ENCODE assay signal across 26 mouse cellular contexts in the genomic region with DNA sequence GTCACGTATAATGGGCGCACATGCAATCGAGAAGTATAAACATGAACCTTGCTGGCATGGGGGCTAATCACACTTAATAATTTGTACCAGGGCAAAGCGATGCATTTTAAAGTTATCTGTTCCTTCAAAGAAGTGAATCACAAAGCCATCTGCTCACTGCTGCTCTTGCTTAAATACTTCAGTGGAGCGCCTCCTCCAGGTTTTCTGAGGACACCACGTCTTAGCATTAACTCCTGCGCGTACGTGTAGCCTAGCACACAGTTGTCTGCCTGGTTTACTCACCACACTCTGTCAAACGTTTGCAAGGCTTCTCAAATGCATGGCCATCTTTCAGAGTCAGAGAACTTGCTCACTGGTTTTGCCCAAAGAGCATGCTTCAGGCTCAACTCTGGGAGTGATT.
"Had no signal": no experiment of that assay in that cellular context is flagged by ENCODE, and none has a peak within 500 bp of the region (broad histone marks: within the 10 kb centered on the region; RNA-seq: fewer than 3 reads in every experiment).

No protein-coding gene starts in this region.

- ATAC-seq: inflammation-experienced regulatory T-cells, adult 6 months; intestine, embryonic 16.5 days; liver, embryonic 12.5 days; midbrain, embryonic 13.5 days; midbrain, embryonic 16.5 days had no signal

- H3K27me3 ChIP-seq: limb, embryonic 13.5 days; liver, embryonic 12.5 days; liver, embryonic 15.5 days; lung, embryonic 15.5 days; midbrain, embryonic 13.5 days; neural tube, embryonic 13.5 days; stomach, embryonic 15.5 days had no signal

- H3K27ac ChIP-seq: limb, embryonic 10.5 days; limb, embryonic 13.5 days; liver, embryonic 12.5 days; liver, embryonic 15.5 days; lung, embryonic 15.5 days; midbrain, embryonic 10.5 days; midbrain, embryonic 13.5 days; neural tube, embryonic 13.5 days; stomach, embryonic 15.5 days had no signal

- H3K9ac ChIP-seq: limb, embryonic 13.5 days; liver, embryonic 12.5 days; liver, embryonic 15.5 days; lung, embryonic 15.5 days; midbrain, embryonic 13.5 days; neural tube, embryonic 13.5 days; stomach, embryonic 15.5 days had no signal

- H3K4me1 ChIP-seq: liver, embryonic 15.5 days; midbrain, embryonic 10.5 days; stomach, embryonic 15.5 days had no signal

- H3K9me3 ChIP-seq: limb, embryonic 10.5 days; limb, embryonic 13.5 days; liver, embryonic 12.5 days; liver, embryonic 15.5 days; lung, embryonic 15.5 days; midbrain, embryonic 13.5 days; neural tube, embryonic 13.5 days; stomach, embryonic 15.5 days had no signal

- H3K36me3 ChIP-seq: limb, embryonic 10.5 days; limb, embryonic 13.5 days; liver, embryonic 12.5 days; liver, embryonic 15.5 days; lung, embryonic 15.5 days; midbrain, embryonic 10.5 days; midbrain, embryonic 13.5 days; neural tube, embryonic 13.5 days; stomach, embryonic 15.5 days had no signal

- DNase-seq: kidney, adult 18-20 months; kidney, adult 9 months; kidney, postnatal 14 days; kidney, postnatal 4 days; liver; lung, adult 18-20 months; lung, postnatal 10 days; lung, postnatal 36 days; retina, postnatal 1 day; spleen, adult 18-20 months; thymus, adult 18-20 months; thymus, postnatal 36 days had no signal

- H3K4me3 ChIP-seq: limb, embryonic 10.5 days; limb, embryonic 13.5 days; liver, embryonic 12.5 days; liver, embryonic 15.5 days; lung, embryonic 15.5 days; megakaryocyte, embryonic 14.5 days; midbrain, embryonic 10.5 days; midbrain, embryonic 13.5 days; myocyte; neural tube, embryonic 13.5 days; stomach, embryonic 15.5 days had no signal

- H3K4me2 ChIP-seq: limb, embryonic 13.5 days; liver, embryonic 12.5 days; liver, embryonic 15.5 days; lung, embryonic 15.5 days; midbrain, embryonic 13.5 days; neural tube, embryonic 13.5 days; stomach, embryonic 15.5 days had no signal
